17 mouse cellular contexts compared by ENCODE assay signal in genomic region chr4:138938495-138939269, GRCm38 (mm10). TPM values are rescaled to one million over a fixed set of nuclear protein-coding genes. Genes with fewer than 3 reads are reported as not detected.
DNase-seq lines count a peak whose midpoint lies in the region; ATAC-seq and TF ChIP-seq lines count a peak whose summit lies in the region.
"Had no signal": no experiment of that assay in that cellular context is flagged by ENCODE, and none has a peak within 500 bp of the region (broad histone marks: within the 10 kb centered on the region; RNA-seq: fewer than 3 reads in every experiment).

No protein-coding gene starts in this region.

- H3K27ac ChIP-seq in intestine, embryonic 14.5 days (ENCODE audit: low read depth) = 0 out of 2 replicates have a peak overlapping the region, but pooled peaks have one; percentile 16
- peak overlapping the region; percentile 93 for H3K27ac ChIP-seq in small intestine, adult 2 months (ENCODE audit: insufficient read depth, low read depth, low read length)
- H3K27ac ChIP-seq in midbrain, postnatal 0 days (ENCODE audit: low read depth, low read length) = no peak overlapping the region
- H3K27ac ChIP-seq: limb, embryonic 10.5 days; midbrain, embryonic 13.5 days; neural tube, embryonic 12.5 days had no signal

- H3K9ac ChIP-seq in intestine, embryonic 14.5 days (ENCODE audit: low read length) = no peak overlapping the region
- H3K9ac ChIP-seq in midbrain, postnatal 0 days (replicated peaks; ENCODE audit: low read length, poor library complexity, severe bottlenecking) = no peak overlapping the region
- H3K9ac ChIP-seq: liver, postnatal 0 days; midbrain, embryonic 13.5 days; neural tube, embryonic 12.5 days had no signal

- TF ChIP-seq CTCF in small intestine, adult 2 months (IDR thresholded peaks at IDR 0.05; ENCODE audit: extremely low read depth, insufficient read length, insufficient replicate concordance, low read depth, low read length) = no peak
- TF ChIP-seq CTCF in midbrain, postnatal 0 days (IDR thresholded peaks at IDR 0.05) = no peak

- no peak for ATAC-seq in CD4-positive, CD25-positive, alpha-beta regulatory T cell, adult 4 months
- ATAC-seq in intestine, embryonic 14.5 days (replicated peaks; ENCODE audit: low FRiP score, low TSS enrichment, low read depth) = peak; percentile 56
- no peak for ATAC-seq in frontal cortex, adult (ENCODE audit: low TSS enrichment)
- no peak for ATAC-seq in midbrain, postnatal 0 days (ENCODE audit: low FRiP score)
- ATAC-seq: liver, postnatal 0 days; midbrain, embryonic 13.5 days had no signal

- no peaks in the 10 kb centered on the region; the same call in 1 of the 2 replicates for H3K4me1 ChIP-seq in intestine, embryonic 14.5 days (replicated peaks; ENCODE audit: control insufficient read depth, insufficient read depth, low read length)
- H3K4me1 ChIP-seq in small intestine, adult 2 months (ENCODE audit: control insufficient read depth, insufficient read depth, insufficient read length, low read length) = peaks cover 43% of the 10 kb centered on the region
- no peaks in the 10 kb centered on the region for H3K4me1 ChIP-seq in midbrain, postnatal 0 days (ENCODE audit: insufficient read depth, low read length)
- H3K4me1 ChIP-seq: midbrain, embryonic 13.5 days had no signal

- WGBS in intestine, embryonic 14.5 days = 58% methylated on average over 10 of the region's 10 CpGs
- WGBS in small intestine, adult 2 months = 14% methylated on average over 10 of the region's 10 CpGs
- 79% methylated on average over 10 of the region's 10 CpGs for WGBS in midbrain, postnatal 0 days

- no peaks in the 10 kb centered on the region for H3K36me3 ChIP-seq in intestine, embryonic 14.5 days (ENCODE audit: control insufficient read depth, insufficient read depth, low read length)
- H3K36me3 ChIP-seq in small intestine, adult 2 months (ENCODE audit: control insufficient read depth, insufficient read depth, low read length) = no peaks in the 10 kb centered on the region
- H3K36me3 ChIP-seq in midbrain, postnatal 0 days (ENCODE audit: insufficient read depth, low read length) = no peaks in the 10 kb centered on the region
- H3K36me3 ChIP-seq: limb, embryonic 10.5 days; midbrain, embryonic 13.5 days; neural tube, embryonic 12.5 days had no signal

- no peak overlapping the region for H3K4me2 ChIP-seq in intestine, embryonic 14.5 days (ENCODE audit: low read length)
- H3K4me2 ChIP-seq in midbrain, postnatal 0 days (ENCODE audit: low read depth, low read length, poor library complexity, severe bottlenecking) = no peak overlapping the region
- H3K4me2 ChIP-seq: midbrain, embryonic 13.5 days; neural tube, embryonic 12.5 days had no signal

- H3K9me3 ChIP-seq in intestine, embryonic 14.5 days (ENCODE audit: control insufficient read depth, low read length) = no peaks in the 10 kb centered on the region
- H3K9me3 ChIP-seq in midbrain, postnatal 0 days (ENCODE audit: low read length) = no peaks in the 10 kb centered on the region
- H3K9me3 ChIP-seq: limb, embryonic 10.5 days; midbrain, embryonic 13.5 days; neural tube, embryonic 12.5 days had no signal

- no peak for TF ChIP-seq POLR2A in small intestine, adult 2 months (IDR thresholded peaks at IDR 0.05; ENCODE audit: low read depth, low read length)

- DNase-seq in CD4-positive, CD25-positive, alpha-beta regulatory T cell, adult 2 months (ENCODE audit: low read depth, low spot score) = peak; percentile 30
- DNase-seq in intestine, embryonic 14.5 days (ENCODE audit: low spot score) = no peak
- peak; percentile 55 to 72 for DNase-seq in kidney, postnatal 25 days
- no peak for DNase-seq in embryo, embryonic 10 days (ENCODE audit: low spot score)
- no peak for DNase-seq in midbrain, postnatal 0 days (ENCODE audit: low spot score)
- DNase-seq: cerebellum, postnatal 36 days; heart, postnatal 14 days; liver, postnatal 0 days; retina, postnatal 1 day had no signal

- no peaks in the 10 kb centered on the region for H3K27me3 ChIP-seq in intestine, embryonic 14.5 days (replicated peaks; ENCODE audit: control insufficient read depth, insufficient read depth, low read length)
- no peaks in the 10 kb centered on the region for H3K27me3 ChIP-seq in small intestine, adult 2 months (ENCODE audit: control insufficient read depth, insufficient read depth, low read length)
- H3K27me3 ChIP-seq in midbrain, postnatal 0 days (ENCODE audit: insufficient read depth, low read length) = no peaks in the 10 kb centered on the region
- H3K27me3 ChIP-seq: midbrain, embryonic 13.5 days; neural tube, embryonic 12.5 days had no signal

- no peak overlapping the region for H3K4me3 ChIP-seq in intestine, embryonic 14.5 days (ENCODE audit: low read depth, low read length)
- no peak overlapping the region for H3K4me3 ChIP-seq in small intestine, adult 2 months (ENCODE audit: low read depth, low read length)
- no peak overlapping the region for H3K4me3 ChIP-seq in midbrain, postnatal 0 days (ENCODE audit: low read depth, low read length)
- H3K4me3 ChIP-seq: limb, embryonic 10.5 days; midbrain, embryonic 13.5 days; neural tube, embryonic 12.5 days had no signal

RNA-seq across cellular contexts. Expression of gene Otud3, which starts 24.9 kb away (rescaled TPM):
- under 1 TPM in 1 of 2 experiments, not detected in 1; 0.62 TPM for polyA plus RNA-seq in CD4-positive, CD25-positive, alpha-beta regulatory T cell, adult 4 months (2017; shearing (Covaris generic))
- 3.0 and 4.7 TPM in 2 replicates for polyA plus RNA-seq in intestine, embryonic 14.5 days (2014; fragmentation: Nextera tagmentation; extraction: Ambion mirVana)
- 7.4 and 10.3 TPM in 2 replicates for polyA plus RNA-seq in small intestine, adult 2 months (2012; rRNA removed)
- total RNA-seq in midbrain, postnatal 0 days (2014; rRNA removed) = 8.5 and 9.0 TPM in 2 replicates
- polyA plus RNA-seq in midbrain, postnatal 0 days (2015; fragmentation: Nextera tagmentation; extraction: Ambion mirVana) = 3.1 and 3.8 TPM in 2 replicates

RNA-seq across cellular contexts. Expression of gene Rnf186, which starts 28.2 kb away (rescaled TPM):
- not detected for polyA plus RNA-seq in CD4-positive, CD25-positive, alpha-beta regulatory T cell, adult 4 months (2017; shearing (Covaris generic))
- 54.1 and 56.2 TPM in 2 replicates for polyA plus RNA-seq in intestine, embryonic 14.5 days (2014; fragmentation: Nextera tagmentation; extraction: Ambion mirVana)
- polyA plus RNA-seq in small intestine, adult 2 months (2012; rRNA removed) = 309 and 461 TPM in 2 replicates
- total RNA-seq in midbrain, postnatal 0 days (2014; rRNA removed) = not detected in 2 replicates
- polyA plus RNA-seq in midbrain, postnatal 0 days (2015; fragmentation: Nextera tagmentation; extraction: Ambion mirVana) = not detected in 2 replicates
- total RNA-seq: heart, adult 18-20 months; layer of hippocampus, adult 18-20 months had no signal
- polyA plus RNA-seq: limb, embryonic 10.5 days; neural tube, embryonic 12.5 days had no signal

RNA-seq across cellular contexts. Expression of gene Tmco4, which starts 34.0 kb away (rescaled TPM):
- 10 to 100 TPM; 22.5 to 44.8 TPM for polyA plus RNA-seq in CD4-positive, CD25-positive, alpha-beta regulatory T cell, adult 4 months (2017; shearing (Covaris generic))
- polyA plus RNA-seq in intestine, embryonic 14.5 days (2014; fragmentation: Nextera tagmentation; extraction: Ambion mirVana) = 9.4 and 10.0 TPM in 2 replicates
- 23.2 and 34.2 TPM in 2 replicates for polyA plus RNA-seq in small intestine, adult 2 months (2012; rRNA removed)
- total RNA-seq in midbrain, postnatal 0 days (2014; rRNA removed) = 1.9 and 2.9 TPM in 2 replicates
- 1.1 and 1.3 TPM in 2 replicates for polyA plus RNA-seq in midbrain, postnatal 0 days (2015; fragmentation: Nextera tagmentation; extraction: Ambion mirVana)

Comparison
In these comparisons a context has a peak if more than half of its experiments do, and no peak if none do; other contexts are left out.
1. DNase-seq: peak in CD4-positive, CD25-positive, alpha-beta regulatory T cell, adult 2 months (single experiment) and kidney, postnatal 25 days (2 of 2); none in intestine, embryonic 14.5 days (single experiment), embryo, embryonic 10 days (single experiment) and midbrain, postnatal 0 days (single experiment).
2. RNA of gene Rnf186, which starts 28.2 kb away (polyA plus RNA-seq): 309 to 461 TPM in small intestine, adult 2 months and 54.1 to 56.2 TPM in intestine, embryonic 14.5 days; not detected in CD4-positive, CD25-positive, alpha-beta regulatory T cell, adult 4 months and not detected in midbrain, postnatal 0 days; every median in the first group is over 10 times any median in the second.